Mouse (Mus musculus) central nervous system, embryonic 18 days (tissue): ENCODE data around the gene Cdkn3. TPM values are rescaled to one million over a fixed set of nuclear protein-coding genes. Genes with fewer than 3 reads are reported as not detected.

Experiments
- polyA plus RNA-seq: library from polyadenylated mRNA; depleted of rRNA; stranded (reverse); fragments of >200 nt; gene quantifications from 2 replicates; pipeline ENCODE4 v1.2.3, GENCODE M21; 2012; rRNA removed

Cdkn3 gene
- 4.4 and 5.4 TPM in 2 replicates for polyA plus RNA-seq

DNA sequence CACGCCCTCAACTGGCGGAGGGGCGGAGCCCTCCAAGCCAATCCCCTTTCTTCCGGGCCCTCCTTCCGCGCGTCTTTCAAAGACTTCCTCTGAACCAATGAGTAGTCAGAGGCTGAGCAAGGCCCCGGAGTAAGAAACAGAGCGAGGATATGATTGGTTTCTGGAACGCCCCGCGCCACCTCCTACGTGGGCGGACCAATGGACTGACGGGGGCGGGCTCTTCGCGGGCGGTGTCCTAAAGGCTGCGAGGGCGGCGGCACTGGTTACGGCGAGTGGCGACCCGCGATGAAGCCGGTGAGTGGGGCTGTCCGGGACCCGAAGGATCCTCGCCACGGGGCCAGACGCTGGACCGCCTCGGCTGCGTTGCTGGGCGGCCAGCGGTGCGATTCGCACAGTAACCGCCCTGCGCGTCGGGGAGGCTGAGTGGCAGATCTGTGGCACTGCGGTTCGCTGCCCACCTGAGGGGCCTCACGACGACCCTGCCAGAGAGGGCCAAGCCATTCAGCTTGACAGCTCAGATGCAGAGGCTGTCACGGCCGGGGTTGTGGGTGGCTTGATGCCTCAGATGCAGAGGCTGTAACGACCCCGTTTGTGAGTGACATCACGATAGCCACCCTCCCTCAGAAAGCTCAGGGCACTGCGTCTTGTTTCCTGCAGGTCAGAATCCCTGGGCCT lies at the start of gene Cdkn3:
Gene Cdkn3, plus strand, starts transcription at position 187 of the 675 bp plus-strand sequence.

DNA sequence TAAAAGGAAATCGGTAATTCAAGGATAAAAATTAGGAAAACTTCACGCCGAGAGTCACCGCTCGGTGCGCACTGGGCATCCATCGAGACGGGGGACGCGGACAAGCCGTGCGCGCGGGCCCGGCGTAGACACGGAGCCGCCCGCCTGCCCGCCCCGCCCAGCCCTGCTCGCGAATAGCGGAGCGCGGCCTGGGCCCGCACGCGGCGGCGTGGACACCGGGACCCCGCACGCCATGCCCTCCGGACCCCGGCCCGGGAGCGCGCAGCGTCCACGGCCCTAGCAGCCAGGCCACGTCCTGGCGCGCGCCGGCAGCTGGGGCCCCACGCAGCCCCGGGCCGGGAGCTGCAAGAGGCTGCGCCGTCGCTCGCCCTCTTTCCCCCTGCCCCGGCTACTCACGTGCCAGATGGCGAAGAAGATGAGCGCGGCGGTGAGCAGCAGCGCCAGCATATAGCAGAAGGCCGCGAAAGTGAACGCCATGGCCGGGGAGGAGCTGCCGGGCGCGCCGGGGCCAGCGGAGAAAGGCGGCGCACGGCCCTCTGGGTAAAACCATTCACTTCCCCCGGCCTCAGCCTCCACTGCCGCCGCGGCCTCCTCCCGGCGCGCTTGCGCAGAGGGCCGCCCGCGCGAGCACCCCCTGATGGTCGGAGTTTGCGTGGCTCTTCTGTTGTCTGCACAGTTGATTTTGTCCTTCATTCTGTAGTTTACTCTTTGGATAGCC lies 27.6 kb downstream of the Cdkn3 start, which contains the start of gene Cnih1:
Gene Cnih1, minus strand, starts transcription at position 625 of the 718 bp plus-strand sequence.

Other genes with a start within 250 kb of the Cdkn3 start
- gene Cnih1, start 27.9 kb downstream of the Cdkn3 start, polyA plus RNA-seq = 94.9 and 97.3 TPM in 2 replicates
- 81.6 and 87.3 TPM in 2 replicates for gene Gmfb, start 61.7 kb downstream of the Cdkn3 start, polyA plus RNA-seq
- gene Cgrrf1, start 71.6 kb downstream of the Cdkn3 start, polyA plus RNA-seq = 10.4 and 12.3 TPM in 2 replicates
- 6.2 and 7.0 TPM in 2 replicates for gene Samd4, start 122.3 kb downstream of the Cdkn3 start, polyA plus RNA-seq